Mouse (Mus musculus) hindbrain, embryonic 14.5 days (tissue): ENCODE measurements around the gene Gm5346. TPM values are rescaled to one million over a fixed set of nuclear protein-coding genes. Genes with fewer than 3 reads are reported as not detected.
"Not testable (repeated sequence)": the region's sequence is repeated elsewhere in the genome, so short reads cannot be mapped to it uniquely, and the experiment has no call there.

Source experiments
- ATAC-seq: fragments of 200-750 bp; cut with Nextera tagmentation; 2 replicates; pipeline ENCODE4 v1.8.0; 2017; ENCODE audit warnings: moderate number of reproducible peaks, mild to moderate bottlenecking, moderate TSS enrichment, moderate library complexity; ENCODE audit not compliant: low FRiP score
- DNase-seq: peaks from one replicate; pipeline ENCODE4 v3.0.0-alpha.2; 2015; ENCODE audit warnings: low spot score
- H3K27ac ChIP-seq: fragments of 300-500 bp; sonication (generic); 2 replicates; pipeline ENCODE4 v1.5.1; 2014; ENCODE audit warnings: mild to moderate bottlenecking, moderate library complexity
- H3K27me3 ChIP-seq: fragments of 300-500 bp; sonication (generic); 2 replicates; pipeline ENCODE4 v1.6.1; 2014; ENCODE audit warnings: mild to moderate bottlenecking, low read length, mixed read lengths; ENCODE audit not compliant: control insufficient read depth, insufficient read depth
- H3K36me3 ChIP-seq: fragments of 300-500 bp; sonication (generic); replicated peaks from 2 replicates; pipeline ENCODE4 v1.6.1; 2014; ENCODE audit not compliant: control insufficient read depth, insufficient read depth
- H3K4me1 ChIP-seq: fragments of 300-500 bp; sonication (generic); replicated peaks from 2 replicates; pipeline ENCODE4 v1.6.1; 2014; ENCODE audit warnings: antibody characterized with exemption, low read length, mixed read lengths; ENCODE audit not compliant: control insufficient read depth, insufficient read depth
- H3K4me2 ChIP-seq: fragments of 300-500 bp; sonication (generic); replicated peaks from 2 replicates; pipeline ENCODE4 v1.6.1; 2014; ENCODE audit warnings: mild to moderate bottlenecking, moderate library complexity
- H3K4me3 ChIP-seq: fragments of 300-500 bp; sonication (generic); replicated peaks from 2 replicates; pipeline ENCODE4 v1.5.1; 2014; ENCODE audit warnings: mild to moderate bottlenecking, low read length
- H3K9ac ChIP-seq: fragments of 300-500 bp; sonication (generic); 2 replicates; pipeline ENCODE4 v1.6.1; 2014
- H3K9me3 ChIP-seq: fragments of 300-500 bp; sonication (generic); 2 replicates; pipeline ENCODE4 v1.6.1; 2016; ENCODE audit warnings: low read length; ENCODE audit not compliant: control insufficient read depth
- WGBS: fragments of 180-500 bp; shearing (Covaris S2); extraction: QIAGEN DNeasy Blood & Tissue Kit; methylation state at CpG from one replicate; pipeline ENCODE4 v1.1.7; 2014; 5-methylcytosine and 5-hydroxymethylcytosine counted together
- polyA plus RNA-seq: library from polyadenylated mRNA; unstranded; fragments of >200 nt; fragmentation: Nextera tagmentation; extraction: Ambion mirVana; gene quantifications from 2 replicates; pipeline ENCODE4 v1.2.1, GENCODE M21; 2014

Gm5346 gene
- not detected in 2 replicates for polyA plus RNA-seq

GRCm38 (mm10) chr8:43627176-43627575 lies at the start of gene Gm5346:
Gene Gm5346 (minus strand): TSS chr8:43627276.
- 92% methylated on average over 3 of the region's 3 CpGs for WGBS
- DNase-seq = no peak
- H3K9ac ChIP-seq = no peak within 1 kb of the TSS

GRCm38 (mm10) chr8:43616046-43616445 lies 11.0 kb downstream of the Gm5346 start:
- 88% methylated on average over 1 of the region's 1 CpGs for WGBS
- H3K27ac ChIP-seq = no peak overlapping the region
- ATAC-seq = no peak
- H3K27me3 ChIP-seq = no peaks in the 10 kb centered on the region
- no peak overlapping the region for H3K4me3 ChIP-seq
- H3K36me3 ChIP-seq = no peaks in the 10 kb centered on the region
- no peak overlapping the region for H3K9ac ChIP-seq
- H3K4me2 ChIP-seq = no peak overlapping the region
- H3K4me1 ChIP-seq = no peaks in the 10 kb centered on the region
- no peak for DNase-seq
- no peaks in the 10 kb centered on the region for H3K9me3 ChIP-seq

More at GRCm38 (mm10) chr8:43627176-43627575, at the start of gene Gm5346:
- no peaks in the 10 kb centered on the region for H3K9me3 ChIP-seq
- no peak within 1 kb of the TSS for H3K27ac ChIP-seq
- H3K36me3 ChIP-seq = no peaks in the 10 kb centered on the region
- H3K4me2 ChIP-seq = no peak within 1 kb of the TSS
- no peak within 1 kb of the TSS for H3K4me3 ChIP-seq
- no peaks in the 10 kb centered on the region for H3K4me1 ChIP-seq
- ATAC-seq = no peak
- no peaks in the 10 kb centered on the region for H3K27me3 ChIP-seq

- not testable (repeated sequence) for H3K4me3 ChIP-seq, H3K9me3 ChIP-seq, H3K27ac ChIP-seq, H3K4me1 ChIP-seq, H3K9ac ChIP-seq, H3K27me3 ChIP-seq, H3K4me2 ChIP-seq, DNase-seq, ATAC-seq, H3K36me3 ChIP-seq
- WGBS = 85% methylated on average over 13 of the region's 13 CpGs
Measured at GRCm38 (mm10) chr8:43603657-43604056, 23.4 kb downstream of the Gm5346 start.

DNA sequence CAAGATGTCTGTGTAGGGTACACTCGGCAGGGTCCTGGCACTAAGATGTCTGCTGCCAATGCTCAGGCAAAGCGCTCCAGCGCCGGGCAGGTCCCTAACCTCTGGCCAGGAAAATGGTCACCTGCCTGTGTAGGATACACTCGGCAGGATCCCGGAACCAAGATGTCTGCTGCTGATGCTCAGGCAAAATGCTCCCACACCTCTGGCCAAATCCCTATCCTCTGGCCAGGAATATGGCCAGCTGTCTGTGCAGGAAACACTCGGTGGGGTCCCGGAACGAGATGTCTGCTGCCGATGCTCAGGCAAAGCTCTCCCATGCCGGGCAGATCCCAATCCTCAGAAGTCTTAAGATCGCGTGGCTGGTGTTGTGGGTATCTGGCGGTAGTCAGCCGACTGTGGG lies 23.9 kb downstream of the Gm5346 start:
- not testable (repeated sequence) for H3K4me2 ChIP-seq, H3K27me3 ChIP-seq, H3K9ac ChIP-seq, H3K36me3 ChIP-seq, H3K4me1 ChIP-seq, DNase-seq, ATAC-seq, H3K27ac ChIP-seq, H3K9me3 ChIP-seq, H3K4me3 ChIP-seq
- WGBS = 95% methylated on average over 15 of the region's 15 CpGs

- H3K27me3 ChIP-seq, H3K4me1 ChIP-seq, H3K4me2 ChIP-seq, H3K27ac ChIP-seq, H3K9me3 ChIP-seq, H3K9ac ChIP-seq, H3K4me3 ChIP-seq, DNase-seq, H3K36me3 ChIP-seq, ATAC-seq: not testable (repeated sequence)
- 92% methylated on average over 2 of the region's 2 CpGs for WGBS
Measured at GRCm38 (mm10) chr8:43576607-43577006, 50.5 kb downstream of the Gm5346 start, which contains the start of gene Adam26a. Gene Adam26a (minus strand): TSS chr8:43576707.

Other genes starting within 250 kb of the Gm5346 start
- not detected in 2 replicates for gene Adam26b, start 99.2 kb downstream of the Gm5346 start, polyA plus RNA-seq
- gene Adam26a, start 50.6 kb downstream of the Gm5346 start, polyA plus RNA-seq = not detected in 2 replicates
- not detected in 2 replicates for gene Adam34, start 82.8 kb upstream of the Gm5346 start, polyA plus RNA-seq